Mouse (Mus musculus): ENCODE data around the gene Ak2. TPM values are rescaled to one million over a fixed set of nuclear protein-coding genes. Genes with fewer than 3 reads are reported as not detected.

The Ak2 gene
- 158 and 159 TPM in 2 replicates for polyA plus RNA-seq (2015; fragmentation: Nextera tagmentation; extraction: Ambion mirVana)

GRCm38 (mm10) chr4:128991500-128992008 is at the start of gene Ak2:
Gene Ak2 (plus strand): TSS chr4:128991958.

GRCm38 (mm10) chr4:128962029-128962925 is 29.5 kb upstream of the Ak2 start, which contains the start of gene Azin2:
Gene Azin2 (minus strand): TSS chr4:128962442.

GRCm38 (mm10) chr4:129058207-129059092 is 66.7 kb downstream of the Ak2 start, which contains the start of gene Rnf19b:
Gene Rnf19b (plus strand): TSS chr4:129058271.

Other genes with a start within 250 kb of the Ak2 start
- 0.08 TPM in 1 of 2 replicates, not detected in the other for gene A3galt2, start 236.6 kb upstream of the Ak2 start, polyA plus RNA-seq (2015; fragmentation: Nextera tagmentation; extraction: Ambion mirVana)
- 10.7 and 13.6 TPM in 2 replicates for gene Zfp362, start 185.9 kb upstream of the Ak2 start, polyA plus RNA-seq (2015; fragmentation: Nextera tagmentation; extraction: Ambion mirVana)
- 1.2 and 1.6 TPM in 2 replicates for gene Trim62, start 108.4 kb upstream of the Ak2 start, polyA plus RNA-seq (2015; fragmentation: Nextera tagmentation; extraction: Ambion mirVana)
- 4.6 and 5.5 TPM in 2 replicates for gene Azin2, start 29.5 kb upstream of the Ak2 start, polyA plus RNA-seq (2015; fragmentation: Nextera tagmentation; extraction: Ambion mirVana)
- gene Rnf19b, start 66.3 kb downstream of the Ak2 start, polyA plus RNA-seq (2015; fragmentation: Nextera tagmentation; extraction: Ambion mirVana): 8.0 and 10.2 TPM in 2 replicates
- not detected in 2 replicates for gene Tmem54, start 113.6 kb downstream of the Ak2 start, polyA plus RNA-seq (2015; fragmentation: Nextera tagmentation; extraction: Ambion mirVana)
- 0.24 TPM in 1 of 2 replicates, not detected in the other for gene Hpca, start 130.1 kb downstream of the Ak2 start, polyA plus RNA-seq (2015; fragmentation: Nextera tagmentation; extraction: Ambion mirVana)
- gene Fndc5, start 145.0 kb downstream of the Ak2 start, polyA plus RNA-seq (2015; fragmentation: Nextera tagmentation; extraction: Ambion mirVana): 1.8 and 2.9 TPM in 2 replicates
- gene S100pbp, start 197.8 kb downstream of the Ak2 start, polyA plus RNA-seq (2015; fragmentation: Nextera tagmentation; extraction: Ambion mirVana): 7.4 and 8.1 TPM in 2 replicates
- 39.8 and 39.9 TPM in 2 replicates for gene Yars, start 197.8 kb downstream of the Ak2 start, polyA plus RNA-seq (2015; fragmentation: Nextera tagmentation; extraction: Ambion mirVana)